Mouse (Mus musculus): ENCODE measurements around the gene Larp6.

Larp6 gene

DNA sequence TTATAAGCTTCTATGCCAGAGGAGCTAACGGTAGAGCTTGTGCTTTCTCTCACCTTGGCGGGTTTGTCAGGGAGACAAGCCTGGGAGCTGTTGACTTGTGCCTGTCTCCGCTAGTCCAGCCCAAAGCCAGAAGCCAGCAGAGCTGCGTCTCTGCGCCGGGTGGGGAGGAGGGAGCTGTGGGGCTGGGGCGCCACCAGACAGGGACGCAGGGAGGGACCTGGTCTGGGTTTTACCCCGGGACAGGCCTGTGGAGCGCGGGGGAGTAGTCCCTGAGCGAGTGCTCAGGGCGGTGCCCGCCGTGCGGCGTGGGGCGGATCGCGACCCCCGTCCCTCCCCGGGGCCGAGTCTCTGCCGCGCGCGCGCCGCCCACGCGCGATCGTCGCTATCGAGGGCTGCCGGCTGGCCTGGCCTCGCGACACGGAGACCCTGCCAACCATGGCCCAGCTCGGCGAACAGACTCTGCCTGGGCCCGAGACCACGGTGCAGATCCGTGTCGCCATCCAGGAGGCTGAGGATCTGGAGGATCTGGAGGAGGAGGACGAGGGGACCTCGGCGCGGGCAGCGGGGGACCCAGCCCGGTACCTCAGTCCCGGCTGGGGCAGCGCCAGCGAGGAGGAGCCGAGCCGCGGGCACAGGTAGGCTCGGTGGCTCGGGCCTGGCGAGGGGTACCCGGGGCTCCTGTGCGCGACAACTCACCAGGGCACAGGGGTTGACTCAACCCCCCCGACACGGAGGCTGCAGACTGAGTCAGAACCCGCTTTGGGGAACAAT lies at the start of gene Larp6:
Gene Larp6 (plus strand): TSS at position 219 of the 771 bp plus-strand sequence.
- DNase-seq, result peak; percentile 23

DNA sequence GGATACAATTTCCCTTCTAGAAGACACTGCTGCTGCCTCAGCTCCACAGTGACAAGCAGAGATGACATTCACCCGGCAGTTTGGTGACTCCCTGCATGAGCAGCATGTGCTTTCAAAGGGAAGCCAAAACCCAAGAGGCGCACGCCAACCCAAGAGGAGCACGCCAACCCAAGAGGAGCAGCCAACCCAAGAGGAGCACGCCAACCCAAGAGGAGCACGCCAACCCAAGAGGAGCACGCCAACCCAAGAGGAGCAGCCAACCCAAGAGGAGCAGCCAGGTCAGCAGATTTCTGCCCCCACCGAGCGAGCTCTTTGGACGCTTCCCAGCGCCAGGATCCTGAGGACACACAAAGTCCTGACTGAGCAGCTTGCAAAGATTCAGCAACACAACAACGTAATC lies 48.4 kb upstream of the Larp6 start:
- no peak for DNase-seq

DNA sequence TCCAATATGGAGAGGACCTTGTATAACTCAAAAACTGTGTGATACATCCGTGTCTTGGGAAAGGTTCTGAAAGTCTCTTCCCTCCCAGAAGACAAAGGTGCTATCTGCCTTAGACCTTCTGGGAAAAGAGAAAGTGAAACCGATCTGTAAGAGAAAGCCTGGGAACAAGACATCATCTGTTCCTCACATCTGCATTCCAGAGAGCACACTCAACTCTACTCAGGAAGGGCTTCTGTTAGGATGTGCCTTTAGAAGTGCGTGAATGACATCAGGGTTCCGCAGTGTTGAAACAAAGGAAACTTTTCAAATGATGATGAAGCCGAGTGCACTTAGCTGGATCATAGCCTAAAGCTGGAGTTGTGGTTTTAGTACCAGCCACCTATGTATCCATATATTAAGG lies 47.9 kb upstream of the Larp6 start:
- no peak for DNase-seq

DNA sequence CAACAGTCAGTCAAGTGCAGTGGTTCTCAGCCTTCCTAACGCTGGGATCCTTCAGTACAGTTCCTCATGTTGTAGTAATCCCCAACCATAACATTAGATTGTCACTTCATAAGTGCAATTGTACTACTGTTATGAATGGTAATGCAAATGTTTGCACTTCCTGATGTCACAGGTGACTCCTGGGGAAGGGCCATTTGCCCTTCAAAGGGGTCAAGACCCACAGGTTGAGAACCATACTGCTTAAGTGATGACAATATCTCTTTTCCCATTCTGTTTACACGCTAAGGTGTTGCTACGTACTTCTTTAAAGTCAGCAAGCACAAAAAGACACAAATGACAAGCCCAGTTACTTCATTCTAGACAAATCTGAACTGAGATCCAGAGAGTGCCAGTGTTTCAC lies 47.3 kb upstream of the Larp6 start:
- no peak for DNase-seq

DNA sequence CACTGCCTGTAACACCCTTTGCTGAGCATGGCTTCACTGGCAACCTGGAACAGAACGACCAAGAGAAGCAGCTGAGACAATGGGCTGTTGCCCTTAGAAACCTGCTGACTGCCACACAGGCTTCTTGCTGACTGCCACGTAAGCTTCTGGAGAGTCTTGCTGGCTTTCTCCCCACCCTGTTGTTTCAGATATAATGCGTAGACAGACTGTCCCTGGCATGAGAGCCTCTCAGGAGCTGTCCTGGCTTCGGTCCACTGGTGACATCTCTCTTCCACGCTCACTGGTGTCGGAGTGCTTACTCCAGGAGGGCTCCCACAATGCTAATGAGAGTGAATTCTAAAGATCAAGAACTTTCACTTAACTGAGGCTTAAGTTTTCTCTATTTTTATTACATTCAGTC lies 43.9 kb upstream of the Larp6 start:
- DNase-seq, result no peak

DNA sequence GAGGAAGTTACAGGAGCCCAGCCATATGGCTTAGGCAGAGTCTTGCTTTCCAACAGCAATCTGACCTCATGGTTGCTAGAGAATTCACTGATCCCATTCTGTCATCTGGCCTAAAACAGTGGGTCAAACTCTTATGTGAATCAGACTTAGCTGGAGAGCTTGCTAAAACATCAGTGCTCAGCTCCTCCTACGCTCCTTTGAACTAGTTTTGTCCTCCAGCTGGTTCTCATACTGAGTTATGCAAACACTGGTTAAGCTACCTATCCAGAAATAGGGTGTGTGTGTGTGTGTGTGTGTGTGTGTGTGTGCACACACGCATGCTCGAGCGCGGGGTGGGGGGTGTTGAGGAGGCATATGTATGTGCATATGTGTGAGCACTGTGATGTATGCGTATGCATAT lies 40.2 kb upstream of the Larp6 start:
- DNase-seq, result no peak

DNA sequence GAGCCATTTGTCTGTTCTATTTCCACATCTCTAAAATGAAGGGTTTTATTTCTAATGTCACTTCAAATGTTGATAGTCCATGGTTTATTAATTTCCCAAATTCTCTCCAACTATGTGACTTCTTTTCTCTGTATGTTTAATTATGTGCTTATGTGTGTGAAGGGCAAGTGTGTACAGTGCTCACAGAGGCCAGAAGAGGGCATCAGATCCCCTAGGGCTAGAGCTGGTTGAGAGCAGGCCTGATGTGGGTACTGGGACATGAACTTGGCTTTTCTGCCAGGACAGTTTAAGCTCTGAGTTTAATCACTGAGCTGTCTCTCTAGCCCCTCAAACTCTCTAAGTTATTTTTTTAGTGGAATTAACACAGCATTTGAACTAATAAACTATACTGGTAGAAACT lies 38.0 kb upstream of the Larp6 start:
- no peak for DNase-seq

DNA sequence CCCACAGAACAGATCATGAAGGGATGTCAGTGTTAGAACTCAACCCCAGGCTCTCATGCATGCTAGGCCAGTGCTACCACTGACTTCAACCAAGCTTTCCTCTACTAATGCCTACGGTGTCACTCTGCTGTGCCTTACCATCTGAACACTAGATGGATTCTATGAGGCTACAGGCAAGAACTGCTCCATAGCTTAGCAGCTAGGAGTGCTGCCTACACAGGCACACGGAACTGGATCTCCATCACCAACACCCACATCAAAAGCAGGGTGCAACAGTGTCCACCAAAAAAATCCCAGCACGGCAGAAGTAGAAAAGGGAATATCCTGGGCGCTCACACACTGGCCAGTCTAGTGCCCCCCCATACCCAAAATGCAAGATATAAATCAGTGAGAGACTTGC lies 36.4 kb upstream of the Larp6 start:
- DNase-seq, result no peak

DNA sequence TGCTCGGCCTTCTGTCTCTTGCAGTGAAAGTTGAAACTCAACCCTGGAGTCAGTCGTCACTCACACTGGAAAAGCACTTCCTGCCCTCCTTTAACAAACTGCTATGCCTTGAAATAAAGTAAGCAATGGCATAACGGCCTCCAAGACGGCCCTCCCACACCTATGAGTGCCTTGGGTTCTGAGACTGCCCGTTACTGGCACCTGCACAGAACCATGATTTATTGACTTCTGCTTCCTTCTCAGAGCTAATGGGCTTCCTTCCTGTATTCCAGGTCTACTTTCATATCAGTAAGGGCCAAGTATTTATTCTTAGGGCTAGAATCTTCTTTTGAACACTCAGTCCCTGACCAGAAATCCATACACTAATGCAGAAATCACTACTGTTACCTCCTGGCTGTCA lies 33.9 kb upstream of the Larp6 start:
- peak; percentile 9 for DNase-seq

DNA sequence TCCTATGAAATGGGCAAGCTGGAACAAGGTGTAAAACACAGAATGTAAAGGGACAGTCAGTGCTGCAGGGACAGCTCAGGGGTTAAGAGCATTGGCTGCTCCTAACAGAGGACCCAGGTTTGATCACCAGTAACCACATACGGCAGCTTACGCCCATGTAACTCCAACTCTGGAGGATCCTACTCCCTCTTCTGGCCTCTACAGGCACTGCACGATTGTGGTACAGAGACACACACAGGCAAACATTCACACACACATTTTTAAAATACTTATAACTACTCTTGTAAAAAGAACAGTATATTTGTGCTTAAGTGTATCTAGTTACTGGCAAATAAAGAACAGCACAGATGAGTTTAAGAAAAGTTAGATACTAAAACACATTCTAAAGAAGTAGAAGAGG lies 31.8 kb upstream of the Larp6 start:
- DNase-seq, result no peak

DNA sequence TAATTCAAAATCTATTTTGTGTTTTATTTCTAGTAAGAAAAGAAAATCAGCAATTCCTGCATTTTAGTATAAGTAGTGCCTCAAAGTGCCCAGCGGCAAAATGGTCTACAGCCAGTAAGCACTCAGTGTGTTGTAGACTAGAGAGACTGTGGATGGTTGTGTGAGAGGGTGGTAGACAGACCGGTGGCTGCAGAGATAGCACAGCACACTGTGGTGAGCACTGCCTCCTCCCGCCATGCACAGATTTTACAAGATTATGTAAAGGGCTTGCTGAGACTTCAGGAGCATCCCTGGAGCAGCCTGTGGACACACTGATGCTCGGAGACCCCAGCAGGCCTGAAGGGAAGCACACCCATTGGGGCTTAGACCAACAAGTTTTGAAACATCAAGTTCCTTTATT lies 30.0 kb upstream of the Larp6 start:
- no peak for DNase-seq

DNA sequence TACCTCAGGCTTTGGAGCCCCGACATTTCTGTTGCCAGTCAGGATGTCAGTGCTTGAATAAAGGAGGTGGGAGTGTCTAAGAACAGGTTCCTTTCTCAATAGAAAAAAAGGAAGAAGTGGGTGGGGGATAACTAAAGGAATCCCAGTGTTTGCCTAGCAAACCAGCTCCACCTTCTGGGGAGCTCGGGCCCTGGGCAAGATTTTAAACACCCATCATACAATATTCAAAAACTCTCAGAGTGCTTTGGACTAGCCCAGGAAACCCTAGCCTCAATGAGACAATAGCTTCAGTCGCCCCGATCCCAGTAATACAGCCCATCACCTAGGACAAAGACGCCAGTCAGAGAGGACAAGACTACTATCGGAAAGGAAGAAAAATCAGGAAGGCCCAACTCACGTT lies 25.4 kb upstream of the Larp6 start:
- no peak for DNase-seq

DNA sequence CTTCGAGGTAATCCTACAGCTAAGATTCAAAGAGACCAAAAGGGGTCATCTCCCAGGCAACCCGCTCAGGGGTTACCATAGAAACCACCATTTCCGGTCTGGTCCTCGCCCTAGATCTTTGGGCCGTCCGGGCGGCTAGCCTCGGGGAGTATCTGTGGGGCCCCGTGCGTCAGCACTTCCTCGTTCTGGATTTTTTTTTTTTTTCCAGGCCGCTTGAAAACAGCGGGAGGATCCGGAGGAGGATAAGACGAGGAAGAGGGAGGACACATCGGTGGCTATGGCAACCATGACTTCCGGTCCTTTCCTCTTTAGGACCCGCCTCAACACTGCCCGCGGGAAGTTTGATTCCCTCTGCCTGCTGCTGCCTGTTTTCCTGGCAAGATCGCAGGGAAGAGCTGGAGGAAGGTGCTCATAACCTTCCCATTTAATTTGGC lies 24.9 kb upstream of the Larp6 start, which contains the start of gene Lrrc49:
Gene Lrrc49 (minus strand): TSS at position 268 of the 434 bp plus-strand sequence.
- DNase-seq, result peak; percentile 89

DNA sequence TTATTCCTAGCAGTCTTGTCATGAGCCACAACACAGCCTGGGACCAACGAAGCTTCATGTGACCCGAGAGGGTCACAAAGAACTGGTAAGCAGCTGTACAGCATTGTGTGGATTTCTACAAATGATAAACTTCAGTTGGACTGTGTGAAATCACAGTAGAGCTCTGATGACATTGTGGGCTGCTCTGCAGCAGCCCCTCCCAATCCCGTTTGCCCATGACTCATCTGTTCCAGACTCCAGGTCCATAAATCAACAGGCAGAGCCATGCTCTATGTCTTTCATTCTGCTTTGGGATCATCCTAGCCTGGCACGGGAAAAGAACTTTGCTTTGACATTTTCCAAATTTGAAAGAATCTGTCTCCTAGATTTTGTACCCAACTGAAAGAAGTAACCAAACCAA lies 20.2 kb upstream of the Larp6 start:
- DNase-seq, result no peak

DNA sequence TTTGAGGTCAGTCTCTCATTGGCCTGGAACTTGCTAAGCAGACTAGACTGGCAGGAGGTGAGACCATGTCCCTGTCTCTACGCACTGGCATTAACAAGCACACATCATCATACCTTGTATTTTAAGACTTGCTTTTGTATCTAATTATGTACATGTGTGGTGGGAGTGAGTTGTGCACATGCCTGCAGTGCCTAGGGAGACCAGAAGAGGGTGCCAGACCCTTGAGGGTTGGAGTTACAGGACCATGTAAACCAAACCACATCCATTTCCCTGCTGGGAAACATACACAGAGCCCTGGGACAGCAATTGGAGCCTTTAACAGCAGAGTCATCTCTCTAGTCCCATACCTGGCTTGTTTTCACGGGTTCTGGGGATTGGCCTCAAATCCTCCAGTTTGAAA lies 18.8 kb upstream of the Larp6 start:
- no peak for DNase-seq

DNA sequence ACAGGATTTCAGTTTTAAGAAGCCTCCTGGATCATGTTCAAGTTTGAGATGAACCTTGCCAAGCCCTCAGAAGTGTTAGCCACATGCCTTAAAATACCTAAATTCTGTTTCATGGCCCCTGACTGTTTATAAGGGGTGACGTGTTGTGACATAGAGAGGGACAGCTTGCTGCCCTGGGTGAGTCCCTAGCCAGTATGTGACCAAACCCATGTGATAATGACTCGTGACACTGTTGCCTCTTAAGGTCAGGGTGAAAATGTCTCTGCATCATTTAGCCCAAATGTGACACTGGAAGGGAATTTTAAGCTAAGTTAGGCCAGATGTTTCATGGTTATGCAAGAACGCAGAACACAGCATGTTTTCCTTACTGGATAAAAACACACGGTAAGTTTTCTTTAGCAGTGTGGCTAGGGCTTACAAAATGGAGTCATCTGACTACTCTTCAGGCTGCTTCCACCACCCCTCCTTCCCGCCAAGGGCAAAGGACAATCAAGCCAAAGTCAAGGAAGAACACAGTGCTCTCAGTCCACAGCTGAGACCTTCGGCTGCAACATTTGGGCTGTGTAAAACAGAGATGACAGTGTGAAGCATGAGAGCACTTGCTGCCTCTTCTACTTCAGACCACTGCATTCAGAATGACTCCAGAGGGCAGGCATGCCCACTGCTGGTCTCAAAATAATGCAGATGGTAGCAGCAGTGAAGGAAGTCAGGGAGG lies 16.4 kb upstream of the Larp6 start:
- no peak for DNase-seq

DNA sequence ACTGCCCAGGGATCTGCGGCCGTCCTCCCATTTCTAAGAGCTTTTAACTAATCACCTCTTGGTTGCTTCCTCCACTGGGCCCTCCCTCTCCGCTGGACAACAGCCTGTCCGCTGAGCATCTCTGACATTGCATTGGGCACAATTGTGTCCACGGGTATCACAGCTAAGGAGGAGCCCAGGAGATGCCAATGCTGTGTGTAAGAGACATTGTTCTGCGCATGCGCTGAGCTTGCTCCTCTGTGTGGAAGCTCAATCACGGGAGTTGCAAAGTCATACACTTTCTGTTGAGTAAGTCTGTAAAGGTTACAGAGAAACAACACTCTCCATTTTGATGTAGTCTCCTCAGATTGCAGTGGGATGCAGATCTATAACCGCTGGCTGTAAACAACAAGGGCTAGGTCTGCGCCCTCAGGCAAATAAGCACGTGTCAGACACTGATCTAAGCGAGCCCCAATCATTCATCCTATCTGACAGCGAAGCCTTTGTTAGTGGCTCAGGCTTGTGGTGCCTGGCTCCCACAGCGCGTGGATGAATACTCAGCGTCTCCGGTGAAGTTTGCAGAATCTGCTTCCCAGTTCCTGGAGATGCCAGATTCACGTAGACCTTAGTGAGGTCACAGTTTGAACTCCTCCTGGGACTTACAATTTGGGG lies 13.1 kb upstream of the Larp6 start:
- DNase-seq, result no peak

DNA sequence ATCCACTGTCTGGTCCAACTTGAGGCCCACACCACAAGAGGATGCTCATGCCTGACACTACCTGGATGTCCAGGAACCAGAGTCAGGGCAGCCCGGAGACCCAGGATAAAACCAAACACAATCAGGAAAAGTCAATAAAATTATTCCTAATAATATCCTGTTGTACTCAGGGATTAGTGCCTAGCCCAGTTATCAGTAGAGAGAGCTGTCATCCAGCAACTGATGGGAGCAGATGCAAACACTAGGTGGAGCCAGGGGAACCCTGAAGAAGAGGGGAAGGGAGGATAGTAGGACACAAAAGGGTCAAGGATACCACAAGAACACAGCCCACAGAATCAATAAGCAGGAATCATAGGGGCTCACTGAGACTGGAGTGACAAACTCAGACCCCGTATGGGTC lies 5.2 kb upstream of the Larp6 start:
- DNase-seq, result no peak

DNA sequence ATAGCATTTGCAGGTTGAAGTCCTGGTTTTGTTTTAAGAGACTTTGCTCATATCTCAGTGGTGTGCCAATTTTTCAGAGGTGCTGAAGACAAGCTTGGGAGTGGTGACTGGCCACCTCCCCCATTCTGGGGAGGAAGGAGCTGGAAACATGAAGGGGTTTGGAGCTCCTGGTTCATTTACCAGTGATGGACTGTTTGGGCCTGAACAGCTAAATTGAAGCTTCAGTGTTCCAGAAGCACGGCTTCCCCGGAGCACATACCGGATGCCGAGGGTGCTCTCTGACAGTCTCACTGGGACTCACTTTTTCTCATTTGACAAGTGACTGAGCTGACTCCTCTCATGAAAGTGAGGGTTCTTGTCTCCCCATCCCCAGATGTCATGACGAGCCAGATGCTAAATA lies 4.2 kb upstream of the Larp6 start:
- DNase-seq, result no peak

DNA sequence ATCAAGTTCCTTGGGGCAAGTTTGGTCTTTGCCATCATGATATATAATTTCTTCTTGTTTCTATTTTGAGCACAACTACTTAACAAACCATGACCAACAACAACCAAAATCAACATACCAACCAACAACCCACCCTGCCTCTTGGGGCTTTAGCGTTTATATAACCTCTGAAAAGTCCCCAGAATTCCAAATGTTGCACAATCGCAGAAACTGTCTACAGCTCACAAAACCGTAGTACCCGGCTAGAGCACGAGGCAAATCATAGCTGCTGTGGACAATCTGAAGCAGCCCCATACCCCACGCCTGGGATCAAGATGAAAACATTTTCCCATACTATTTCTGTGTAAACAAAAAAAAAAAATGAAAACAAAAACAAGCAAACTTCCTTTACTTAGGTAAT lies 3.1 kb upstream of the Larp6 start:
- no peak for DNase-seq

DNA sequence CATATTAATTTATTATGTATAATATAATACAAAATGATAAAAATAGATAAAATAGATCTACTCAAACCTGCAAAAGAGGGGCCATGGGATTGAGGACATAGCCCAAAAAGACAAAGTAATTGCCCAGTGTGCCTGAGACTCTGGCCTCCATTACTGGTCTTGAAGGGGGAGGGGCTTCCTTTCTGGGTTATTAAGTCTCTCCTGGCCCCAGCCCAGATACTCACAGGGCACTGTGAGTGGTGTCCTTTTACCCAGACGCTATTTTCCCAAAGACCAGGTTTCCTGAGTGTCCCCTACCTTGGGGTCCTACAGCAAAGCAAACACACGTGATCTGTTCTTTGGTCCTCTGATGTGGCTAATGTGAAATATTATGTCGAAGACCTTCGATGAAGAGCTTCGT lies 778 bp upstream of the Larp6 start:
- DNase-seq, result no peak

DNA sequence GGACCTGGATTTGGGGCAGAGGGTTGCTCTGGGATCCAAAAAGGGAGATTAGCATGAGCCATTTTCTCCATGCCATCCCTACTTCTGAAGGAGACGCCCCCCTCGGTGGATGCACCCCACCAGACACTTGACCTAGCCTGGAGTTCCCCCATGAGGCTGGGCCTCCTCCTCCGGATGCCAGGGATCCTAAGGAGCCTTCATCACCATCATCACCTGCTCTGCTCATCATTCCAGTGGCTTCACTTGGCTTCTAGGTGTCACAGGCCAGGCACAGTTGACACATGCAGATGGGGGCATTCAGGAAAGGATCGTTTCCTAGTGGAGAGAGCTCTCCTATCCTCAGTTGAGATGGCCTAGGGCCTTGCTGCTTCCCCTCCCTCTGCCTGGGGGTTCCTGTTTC lies 827 bp downstream of the Larp6 start:
- DNase-seq, result no peak

DNA sequence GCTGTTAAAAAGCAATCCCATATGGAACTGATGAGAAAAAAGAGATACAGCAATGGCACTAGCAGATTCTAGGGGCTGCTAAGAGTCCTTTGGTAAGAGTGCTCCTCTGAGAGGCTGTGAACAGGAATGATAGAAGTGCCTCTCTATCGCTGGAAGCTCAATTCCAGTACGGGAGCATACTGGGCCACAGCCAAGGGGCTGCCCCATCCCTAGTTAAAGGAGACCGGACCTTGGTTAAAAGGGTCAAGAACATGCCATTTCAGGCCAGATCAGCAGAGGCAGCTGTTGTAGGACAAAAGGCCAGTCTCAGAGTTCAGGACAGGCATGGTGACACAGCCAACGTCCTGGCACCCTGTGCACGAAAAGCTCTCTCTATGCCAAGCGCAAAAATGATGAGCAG lies 1.4 kb downstream of the Larp6 start:
- no peak for DNase-seq

DNA sequence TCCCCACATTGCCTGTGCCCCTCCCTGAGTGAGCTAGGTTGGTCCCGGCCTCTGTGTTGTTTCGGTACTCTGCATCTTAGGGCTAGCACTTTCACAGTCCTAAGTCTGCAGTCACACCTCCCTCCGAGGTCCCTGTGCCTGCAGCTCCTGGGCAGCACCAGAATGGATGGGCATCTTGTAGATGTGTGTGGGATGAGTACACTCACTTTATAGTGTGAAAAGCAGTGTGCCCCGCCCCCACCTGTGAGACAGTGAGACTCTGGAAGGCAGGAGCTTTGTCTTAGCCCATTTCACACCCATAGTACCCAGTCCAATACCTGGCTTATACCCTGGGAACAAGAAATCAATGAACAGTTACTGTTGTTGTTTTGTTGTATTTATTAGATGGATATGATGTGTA lies 2.5 kb downstream of the Larp6 start:
- DNase-seq, result no peak

All from kidney, adult 18-20 months (tissue).